Mouse (Mus musculus) thymus, postnatal 25 days (tissue): ENCODE measurements around the gene Ptms.
A peak's percentile ranks its signal among the peaks of the same experiment; 100 is the strongest.

Experiments used
- DNase-seq: peaks from one replicate; pipeline ENCODE4 v3.0.0; 2022

The Ptms gene

DNA sequence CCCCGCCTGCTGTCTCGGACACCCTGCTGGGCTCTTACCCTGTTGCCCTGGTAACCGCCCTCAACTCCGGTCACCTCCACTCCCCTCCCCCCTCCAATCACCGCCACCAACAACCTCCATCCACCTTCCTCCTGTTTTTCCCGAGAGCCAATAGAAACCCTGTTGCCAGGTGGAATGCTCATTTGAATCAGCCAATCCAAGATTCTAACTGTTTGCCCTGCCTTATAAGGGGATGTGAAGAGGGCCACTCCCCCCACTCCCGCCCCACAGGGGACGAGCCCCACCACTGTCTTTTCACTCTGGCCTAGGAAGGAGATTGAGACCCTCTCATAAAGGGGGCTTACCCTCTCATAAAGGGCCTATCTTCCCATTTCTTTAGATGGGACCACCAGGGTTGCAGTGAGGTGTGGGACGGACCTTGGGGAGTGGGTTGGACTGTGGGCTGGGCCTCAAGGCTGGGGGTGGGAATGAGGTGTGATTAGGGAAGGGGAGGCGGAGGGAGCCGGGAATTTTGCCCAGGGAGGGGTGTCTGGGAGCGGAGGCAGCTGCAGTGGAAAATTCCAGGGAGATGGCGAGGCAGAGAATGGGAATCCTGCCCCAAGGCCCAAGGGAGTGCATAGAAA lies at the start of gene Ptms:
Ptms (minus strand) TSS at position 409 of the 623 bp plus-strand sequence.
- peak; percentile 64 for DNase-seq

DNA sequence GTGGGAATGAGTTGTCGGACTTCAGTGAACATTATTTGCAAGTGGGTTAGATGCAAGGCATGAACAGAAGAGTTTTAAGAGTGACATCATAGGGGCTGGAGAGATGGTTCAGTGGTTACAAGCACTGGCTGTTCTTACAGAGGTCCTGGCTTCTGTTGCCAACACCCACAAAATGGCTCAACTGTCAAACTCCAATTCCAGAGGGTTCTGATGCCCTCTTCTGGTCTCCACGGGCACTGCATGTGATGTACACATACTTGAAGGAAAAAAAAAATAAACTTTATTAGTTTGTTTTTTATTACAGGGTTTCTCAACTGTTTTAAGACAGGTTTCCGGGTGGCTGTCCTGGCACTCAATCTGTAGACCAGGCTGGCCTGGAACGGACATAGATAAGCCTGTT lies 47.9 kb upstream of the Ptms start:
- DNase-seq = peak; percentile 64

DNA sequence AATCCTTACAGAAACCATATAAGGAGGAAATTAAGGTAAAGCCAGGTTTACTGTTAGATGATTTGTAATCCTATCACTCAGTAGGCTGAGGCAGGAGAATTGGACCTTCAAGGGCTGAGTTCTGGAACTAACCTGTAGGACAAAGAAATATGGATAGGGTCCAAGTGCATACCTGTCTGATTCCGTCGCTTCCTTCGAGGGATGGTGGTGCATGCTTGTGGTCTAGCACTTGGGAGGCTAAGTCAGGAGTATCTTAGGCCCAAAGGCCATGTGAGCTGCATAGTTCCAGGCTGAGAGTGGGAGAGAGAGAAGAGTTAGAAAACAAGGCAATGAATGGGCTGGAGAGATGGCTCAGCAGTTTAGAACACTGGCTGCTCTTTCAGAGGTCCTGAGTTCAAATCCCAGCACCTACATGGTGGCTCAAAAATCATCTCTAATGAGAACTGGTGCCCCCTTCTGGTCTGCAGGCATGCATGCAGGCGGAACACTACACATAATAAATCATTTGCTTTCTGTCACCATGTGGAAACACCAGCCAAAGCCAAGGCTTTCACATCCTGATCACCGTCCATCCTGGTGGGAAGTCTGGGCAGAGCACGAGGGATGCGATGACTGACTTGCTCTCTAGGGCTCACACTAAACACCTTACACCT lies 46.7 kb upstream of the Ptms start:
- DNase-seq = peak; percentile 41

DNA sequence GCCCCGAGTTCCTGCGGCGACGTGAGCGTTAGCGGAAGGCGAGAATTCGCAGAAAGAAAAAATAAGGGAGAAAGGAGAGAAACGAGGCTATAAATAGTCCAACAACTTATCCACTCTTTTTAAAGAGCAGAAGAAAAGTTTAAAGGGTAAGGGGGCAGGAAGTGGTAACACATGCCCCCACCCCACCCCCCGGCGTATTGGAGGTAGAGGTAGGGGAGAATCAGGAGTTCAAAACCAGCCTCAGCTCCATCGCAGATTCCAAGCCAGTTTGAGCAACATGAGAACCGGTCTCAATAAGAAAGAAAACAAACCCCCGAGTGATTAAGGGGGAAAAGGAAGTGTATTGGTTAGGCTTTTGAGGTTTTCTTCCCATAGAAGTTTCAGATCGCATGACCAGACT lies 45.8 kb upstream of the Ptms start:
- no peak for DNase-seq

DNA sequence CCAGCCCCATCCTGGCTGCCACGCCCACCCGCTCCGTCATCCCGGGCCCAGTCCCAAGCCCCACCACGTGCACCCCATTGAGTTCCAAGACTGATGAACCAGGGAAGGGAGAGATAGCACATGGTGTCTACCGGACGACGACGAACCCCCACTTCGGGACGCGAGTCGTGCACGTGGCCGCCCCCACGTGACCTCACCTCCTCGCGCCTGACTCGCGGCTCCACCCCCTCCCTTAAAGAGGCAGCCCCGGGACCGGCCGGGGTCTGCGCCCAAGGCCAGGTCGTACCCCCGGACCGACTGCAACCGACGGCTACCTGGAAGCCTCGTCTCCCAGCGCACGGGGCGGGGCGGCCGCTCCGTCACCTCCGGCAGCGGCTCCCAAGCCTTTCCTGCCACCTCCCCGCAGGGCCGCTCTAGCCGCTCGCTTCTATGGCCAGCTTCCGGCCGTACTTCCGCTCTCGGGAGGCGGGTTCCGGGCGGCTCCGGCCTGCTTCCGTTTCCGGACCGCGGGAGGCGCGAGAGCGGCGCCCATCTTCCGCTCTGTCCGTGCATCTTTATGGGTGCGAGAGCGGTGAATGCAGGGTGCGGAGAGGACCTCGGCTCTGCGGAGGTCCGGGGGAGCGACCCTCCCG lies 45.3 kb upstream of the Ptms start, which contains the start of gene Cops7a:
Cops7a (minus strand) TSS at position 451 of the 632 bp plus-strand sequence.
- peak; percentile 97 for DNase-seq

DNA sequence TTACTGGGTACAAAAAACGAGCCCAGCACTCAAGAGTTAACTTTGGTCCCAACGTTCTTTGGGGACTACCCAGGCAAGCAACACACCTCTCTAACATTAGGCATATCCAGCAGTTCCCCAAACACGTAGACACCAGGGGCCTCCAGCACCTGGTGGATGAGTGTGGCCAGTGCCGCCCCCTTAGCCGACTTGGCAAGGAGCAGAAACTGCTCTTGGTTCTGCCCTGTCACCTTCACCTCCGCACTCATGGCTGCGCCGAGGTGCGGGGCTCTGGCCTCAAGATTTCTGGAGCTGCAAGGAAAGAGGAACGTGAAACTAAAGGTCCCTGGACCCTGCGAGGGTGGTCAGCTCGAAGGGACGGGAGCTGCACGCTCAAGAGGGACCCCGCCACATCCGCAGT lies 44.7 kb upstream of the Ptms start:
- no peak for DNase-seq

DNA sequence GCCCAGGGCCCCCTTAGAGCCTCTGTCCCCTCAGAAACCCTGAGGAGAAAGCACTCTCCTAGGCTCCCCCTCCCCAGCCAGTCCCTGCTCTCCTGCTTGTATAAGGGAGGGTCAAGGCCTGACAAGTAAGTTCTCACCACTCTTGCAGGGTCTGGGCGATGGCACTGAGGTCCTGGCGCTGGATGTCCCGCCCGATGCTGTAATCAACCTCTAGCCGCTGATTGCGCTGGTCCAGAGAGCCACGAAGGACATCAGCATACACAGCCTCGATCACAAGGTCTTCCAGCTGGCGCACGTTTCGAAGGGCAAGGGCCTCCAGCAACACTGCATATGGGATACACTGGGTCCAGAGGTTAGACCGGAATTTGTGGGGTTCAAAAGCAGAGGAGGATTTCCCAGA lies 41.1 kb upstream of the Ptms start:
- no peak for DNase-seq

DNA sequence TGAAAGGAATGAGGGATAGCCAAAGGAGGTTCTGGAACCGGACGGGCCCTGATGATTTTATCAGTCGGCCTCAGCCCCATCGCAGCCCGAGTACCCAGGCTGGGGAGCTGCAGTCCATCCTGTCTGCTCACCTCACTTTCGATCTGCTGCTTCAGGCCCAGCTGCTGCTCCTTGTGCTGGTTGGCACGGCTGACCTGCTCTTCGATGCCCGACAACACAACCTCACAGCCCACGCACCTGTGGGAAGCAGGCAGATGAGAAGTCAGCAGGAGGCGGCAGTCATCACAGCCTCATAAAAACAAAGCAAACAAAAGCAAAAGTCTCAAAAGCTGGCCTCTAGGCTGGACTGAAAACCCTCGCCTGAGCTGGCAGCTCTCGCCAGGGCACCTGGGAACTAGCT lies 40.1 kb upstream of the Ptms start:
- DNase-seq = no peak

DNA sequence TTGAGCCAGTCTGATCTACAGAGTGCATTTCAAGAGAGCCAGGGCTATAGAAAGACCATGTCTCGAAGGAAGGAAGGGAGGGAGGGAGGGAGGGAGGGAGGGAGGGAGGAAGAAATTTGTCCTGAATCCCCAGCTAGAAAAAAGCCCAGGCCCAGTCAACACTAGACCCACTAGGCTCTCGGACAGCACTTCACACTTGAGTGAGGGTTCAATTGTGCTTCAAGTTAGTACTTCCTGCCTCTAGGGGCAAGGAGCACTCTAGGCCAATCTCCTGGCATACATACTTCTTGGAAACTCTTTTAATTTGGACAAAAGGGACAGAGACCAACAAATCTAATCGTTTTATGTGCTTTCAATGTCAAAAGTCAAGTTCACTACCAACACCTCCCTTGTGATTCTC lies 38.2 kb upstream of the Ptms start:
- DNase-seq = no peak

DNA sequence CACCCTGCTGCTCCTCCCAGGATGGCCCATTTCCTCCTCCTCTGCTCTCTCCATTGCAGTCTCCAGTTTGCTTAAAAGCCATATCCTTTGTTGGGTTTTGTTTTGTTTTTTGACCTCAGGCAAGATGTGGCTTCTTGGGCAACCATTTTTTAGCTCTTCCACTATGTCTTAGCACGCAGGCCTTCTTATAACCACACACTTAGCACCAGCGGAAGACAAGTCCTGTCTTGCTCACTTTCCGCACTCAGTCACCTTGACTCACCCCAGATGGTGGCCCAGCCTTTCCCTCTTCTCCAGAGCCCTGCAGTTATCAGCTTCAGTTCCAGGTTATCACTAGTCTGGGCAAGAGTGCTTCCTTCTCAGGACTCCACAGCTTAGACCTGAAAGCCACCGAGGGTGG lies 35.3 kb upstream of the Ptms start:
- no peak for DNase-seq

DNA sequence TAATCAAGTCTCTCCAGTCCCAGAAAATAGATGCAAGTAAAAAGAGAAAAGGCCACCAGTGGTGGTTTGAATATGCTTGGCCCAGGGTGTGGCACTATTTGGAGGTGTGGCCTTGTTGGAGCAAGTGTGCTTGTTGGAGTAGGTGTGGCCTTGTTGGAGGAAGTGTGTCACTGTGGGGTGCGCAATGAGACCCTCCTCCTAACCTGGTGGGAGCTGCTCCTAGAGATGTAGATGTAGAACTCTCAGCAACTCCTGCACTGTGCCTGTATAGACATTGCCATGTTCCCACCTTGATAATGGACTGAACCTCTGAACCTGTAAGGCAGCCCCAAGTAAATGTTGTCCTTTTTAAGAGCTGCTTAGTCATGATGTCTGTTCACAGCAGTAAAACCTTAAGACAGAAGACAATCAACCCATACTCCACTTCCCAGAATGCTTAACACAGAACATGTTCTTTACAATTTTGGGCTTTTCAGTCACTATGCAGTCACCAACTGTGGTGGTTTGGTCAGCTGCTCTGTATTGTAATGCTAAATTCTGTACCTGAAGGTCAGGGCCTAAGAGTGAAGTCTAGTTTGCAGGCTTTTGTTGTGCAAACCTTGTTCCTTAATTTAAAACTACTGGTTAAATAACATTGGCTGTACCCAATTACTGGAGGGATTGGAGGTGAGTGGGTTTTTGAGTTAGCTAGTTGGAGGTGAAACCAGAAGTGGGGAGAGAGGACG lies 34.2 kb upstream of the Ptms start:
- DNase-seq = no peak

DNA sequence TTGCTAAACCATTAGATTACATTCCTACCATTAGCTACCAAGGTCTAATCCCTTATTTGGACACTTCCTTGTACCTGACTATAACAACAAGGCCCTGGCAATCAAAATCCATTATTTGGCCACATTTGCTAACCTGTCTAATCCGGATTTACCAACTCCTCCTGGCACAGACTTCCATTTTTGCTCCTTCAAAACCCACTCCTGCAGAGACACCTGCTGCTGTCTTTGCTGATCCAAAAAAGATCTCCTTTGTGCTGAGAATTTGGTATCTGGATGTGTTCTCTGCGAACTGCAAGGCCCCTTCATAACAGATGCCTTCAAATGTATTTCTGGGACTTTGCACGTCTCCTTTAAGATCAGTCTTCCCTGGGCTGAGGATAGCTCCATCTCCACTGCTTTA lies 23.6 kb upstream of the Ptms start:
- no peak for DNase-seq

DNA sequence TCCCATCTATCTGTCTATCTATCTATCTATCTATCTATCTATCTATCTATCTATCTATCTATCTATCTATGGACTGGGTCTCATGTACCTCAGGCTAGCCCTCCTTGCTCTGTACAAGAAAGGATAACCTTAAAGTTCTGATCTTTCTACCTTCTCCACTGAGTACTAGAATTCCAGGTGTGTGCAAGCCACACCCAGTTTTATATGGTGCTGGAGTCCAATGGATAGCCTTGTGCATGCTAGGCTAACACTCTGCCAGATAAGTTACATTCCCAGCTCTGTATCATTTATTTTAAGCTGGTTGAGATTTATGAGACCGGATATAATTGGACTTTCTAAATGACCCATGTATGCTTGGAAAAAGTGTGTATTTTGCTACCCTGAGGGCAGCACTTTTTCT lies 21.8 kb upstream of the Ptms start:
- no peak for DNase-seq

DNA sequence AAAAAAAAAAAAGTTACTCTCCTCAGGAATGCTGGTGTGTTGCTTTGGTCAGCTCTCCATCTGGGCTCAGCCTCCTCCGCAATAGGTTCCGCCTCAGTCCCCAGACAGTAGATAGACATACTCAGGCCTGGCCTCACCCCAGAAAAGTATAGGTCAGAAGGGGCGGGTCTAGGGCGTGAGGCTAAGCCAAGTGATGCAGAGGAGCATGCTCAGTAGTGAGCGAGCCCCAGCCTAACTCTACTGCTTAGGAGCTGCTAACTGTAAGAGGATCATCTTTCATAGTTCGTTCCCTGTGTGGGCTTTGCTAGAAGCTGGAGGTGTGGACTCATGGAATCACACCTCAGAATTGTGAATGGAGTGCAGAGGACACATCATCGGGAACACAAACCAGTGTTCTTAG lies 18.7 kb upstream of the Ptms start:
- no peak for DNase-seq

DNA sequence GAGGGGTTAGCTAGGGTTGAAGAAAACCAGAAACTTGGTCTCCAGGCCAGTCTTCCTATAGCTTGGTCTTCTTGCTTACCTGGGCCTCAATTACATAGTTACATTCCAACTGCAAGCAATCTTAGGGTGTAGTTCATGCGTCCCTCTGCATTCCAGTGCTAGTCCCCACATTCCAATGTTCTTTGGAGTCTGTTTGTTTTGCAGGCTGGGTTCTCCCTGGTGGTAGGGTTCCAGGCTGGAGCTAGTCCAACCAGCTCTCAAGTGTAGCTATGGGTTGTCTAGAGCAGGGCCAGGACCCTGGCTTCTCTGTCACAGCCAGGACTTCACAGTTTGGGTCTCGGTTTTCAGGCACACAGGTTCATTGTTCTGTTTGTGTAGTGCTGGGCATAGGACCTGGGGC lies 17.6 kb upstream of the Ptms start:
- DNase-seq = no peak

DNA sequence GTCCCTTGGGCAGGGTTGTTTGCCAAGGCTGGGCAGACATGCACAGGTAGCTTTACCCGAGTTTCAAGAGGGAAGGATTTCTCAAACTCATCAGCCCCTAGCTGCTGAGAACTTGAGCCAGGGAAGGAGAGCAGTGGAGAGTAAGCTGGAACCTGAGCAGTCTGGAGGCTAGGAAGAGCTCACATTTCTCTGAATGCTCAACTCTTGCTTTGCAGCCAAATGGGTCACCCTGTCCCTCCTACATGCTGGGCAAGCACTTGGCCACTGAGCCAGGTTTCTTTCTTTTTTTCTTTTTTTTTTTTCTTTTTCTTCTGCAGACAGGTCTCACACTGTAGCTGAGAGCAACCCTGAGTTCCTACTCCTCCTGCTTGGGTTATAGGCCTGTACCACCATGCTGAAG lies 16.8 kb upstream of the Ptms start:
- no peak for DNase-seq

DNA sequence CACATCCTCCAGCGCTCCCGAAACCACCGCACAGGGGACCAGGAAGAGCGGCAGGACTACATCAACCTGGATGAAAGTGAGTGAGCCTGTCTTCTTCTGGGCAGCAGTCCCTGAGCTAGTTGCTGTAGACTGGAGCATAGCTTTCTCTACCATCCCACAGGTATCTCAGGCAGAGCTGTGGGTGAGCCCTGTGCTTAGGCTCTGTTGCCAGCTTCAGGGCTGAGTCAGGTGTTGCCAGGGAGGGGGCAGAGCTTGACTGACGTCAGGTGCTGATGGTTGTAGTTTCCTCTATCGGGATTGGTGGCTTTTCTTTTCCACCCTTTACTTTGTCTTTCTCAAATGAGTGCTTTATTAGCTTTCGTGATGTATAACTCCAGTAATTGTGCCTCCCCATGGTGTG lies 14.8 kb upstream of the Ptms start:
- DNase-seq = no peak

DNA sequence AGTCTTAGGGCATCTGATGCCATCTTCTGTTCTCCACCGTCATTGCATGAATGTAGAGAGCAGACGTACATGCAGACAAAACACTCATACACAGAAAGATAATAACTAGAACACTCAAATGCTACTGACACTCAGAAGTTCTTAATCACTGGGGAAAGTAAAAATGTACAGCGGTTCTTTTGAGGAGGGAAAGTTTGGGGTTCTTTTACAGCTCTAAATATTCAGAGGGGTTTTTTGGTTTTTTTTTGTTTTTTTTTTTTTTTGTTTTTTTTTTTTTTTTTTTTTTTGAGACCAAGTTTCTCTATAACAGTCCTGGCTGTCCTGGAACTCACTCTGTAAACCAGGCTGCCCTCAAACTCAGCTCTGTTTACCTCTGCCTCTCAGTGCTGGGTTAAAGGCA lies 13.2 kb upstream of the Ptms start:
- no peak for DNase-seq

DNA sequence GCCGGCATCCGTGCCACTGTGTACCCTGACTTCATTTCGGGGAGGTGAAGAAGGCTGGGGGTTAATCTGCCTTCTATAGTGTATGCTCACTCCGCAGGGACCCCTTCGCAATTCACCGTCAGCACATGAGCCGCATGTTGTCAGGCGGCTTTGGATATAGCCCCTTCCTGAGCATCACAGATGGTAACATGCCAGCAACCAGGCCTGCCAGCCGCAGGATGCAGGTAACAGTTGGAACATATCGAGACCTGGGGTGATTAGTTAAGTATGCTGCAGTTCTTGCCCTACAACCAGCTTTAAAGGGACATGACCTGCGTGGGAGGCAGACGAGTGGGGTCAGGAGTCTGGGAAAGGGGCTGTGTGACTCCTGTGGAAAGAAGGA lies 12.4 kb upstream of the Ptms start:
- no peak for DNase-seq

DNA sequence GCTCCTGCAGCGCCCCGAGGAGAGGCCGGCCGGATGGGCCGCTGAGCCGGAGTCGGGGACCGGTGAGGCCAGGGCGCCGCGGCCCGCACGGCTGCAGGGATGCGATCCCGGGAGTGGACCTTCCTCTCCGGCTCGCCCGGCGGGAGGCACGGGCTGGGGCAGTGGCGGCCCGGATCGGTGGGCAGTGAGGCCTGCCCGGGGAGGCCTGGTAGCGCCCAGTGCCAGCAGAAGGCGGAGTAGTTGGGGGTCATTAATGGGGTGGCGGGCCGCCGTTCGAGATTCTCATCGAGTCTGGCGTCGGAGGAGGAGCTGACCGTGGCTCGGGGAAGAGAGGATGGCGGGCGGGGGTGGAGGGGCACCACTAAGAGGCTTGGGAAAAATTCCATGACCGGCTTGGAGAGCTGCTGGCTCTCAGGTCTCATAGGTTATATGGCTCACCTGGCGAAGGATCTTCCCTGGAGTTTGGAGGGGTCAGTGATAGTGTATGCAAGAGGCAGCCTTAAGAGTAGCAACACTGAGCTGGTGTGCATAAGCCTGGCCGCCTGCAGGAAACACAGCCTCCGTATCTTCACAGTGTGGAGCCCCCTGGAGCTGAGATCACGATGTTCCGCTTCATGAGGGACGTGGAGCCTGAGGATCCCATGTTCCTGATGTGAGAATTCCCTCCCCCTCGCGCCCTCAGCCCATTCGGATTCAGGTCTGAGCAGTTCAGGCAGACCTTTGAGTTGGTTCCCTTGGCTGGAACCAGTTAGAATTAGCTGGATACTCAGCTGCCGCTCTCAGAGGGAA lies 11.8 kb upstream of the Ptms start:
- peak; percentile 65 for DNase-seq

DNA sequence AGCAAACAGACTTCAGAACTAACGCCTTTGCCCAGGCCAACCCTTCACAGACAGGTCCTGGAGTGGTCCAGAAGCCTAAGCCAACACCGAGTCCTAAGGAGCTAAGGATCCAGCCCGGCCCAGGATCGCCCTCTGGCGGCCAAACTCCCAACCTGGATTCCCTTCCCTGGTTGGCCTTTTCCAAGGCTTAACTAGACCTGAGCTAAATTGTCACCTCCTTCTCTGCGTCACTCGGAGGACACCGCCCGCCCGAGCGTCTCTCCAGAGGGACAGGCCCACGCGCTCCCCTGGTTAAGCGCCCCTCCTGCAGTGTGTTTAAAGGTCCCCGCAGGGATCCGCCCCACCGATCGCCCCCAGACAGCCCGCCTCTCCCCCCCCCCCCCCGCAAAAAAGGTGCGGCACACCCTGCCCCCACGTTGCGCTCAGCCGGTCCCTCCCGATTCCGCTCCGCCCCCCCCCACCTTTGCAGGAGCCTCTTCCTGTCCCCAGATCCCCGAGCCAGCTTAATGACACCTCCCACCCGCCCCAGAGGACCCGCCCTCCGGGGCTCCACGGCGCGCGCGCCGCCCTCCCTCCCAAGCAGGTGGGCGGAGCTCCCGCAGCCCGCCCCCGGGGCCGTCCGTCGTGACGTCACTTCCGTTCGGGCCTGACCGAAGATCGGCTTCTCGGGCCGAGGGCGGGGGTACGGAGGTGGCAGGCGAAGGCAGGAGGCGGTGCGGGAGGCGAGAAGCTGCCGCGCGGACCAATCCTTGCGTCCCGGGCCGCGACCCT lies 11.0 kb upstream of the Ptms start, which contains the start of gene Mlf2:
Mlf2 (plus strand) TSS at position 633 of the 771 bp plus-strand sequence.
- DNase-seq = peak; percentile 99

DNA sequence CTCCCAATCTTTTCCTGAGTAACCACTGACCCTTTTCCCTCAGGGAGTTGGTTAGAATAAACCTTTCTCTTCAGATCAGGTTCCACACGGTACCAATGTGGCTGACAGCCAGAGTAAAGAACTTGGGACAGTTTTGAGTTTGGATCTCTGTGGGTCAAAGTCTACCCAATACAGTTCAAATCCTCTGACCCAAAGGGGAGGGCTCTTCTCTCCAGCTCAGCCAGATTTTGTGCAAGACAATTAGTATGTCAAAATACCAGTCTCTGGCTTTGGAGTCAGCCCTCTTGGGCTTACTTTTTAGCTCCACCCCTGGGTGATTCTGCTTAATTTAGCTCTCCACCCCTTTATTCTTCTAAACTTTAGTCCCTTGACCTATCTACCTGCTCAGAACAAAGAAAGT lies 10.3 kb upstream of the Ptms start:
- no peak for DNase-seq
